Mouse (Mus musculus) heart, postnatal 0 days (tissue): ENCODE measurements around the gene Gjc2.

Experiments used
- CTCF ChIP-seq: IDR thresholded peaks from 2 replicates; pipeline ENCODE4 v1.5.1; 2016; ENCODE audit warnings: antibody characterized with exemption, control low read depth, low read depth
- EP300 ChIP-seq: IDR thresholded peaks from 2 replicates; pipeline ENCODE4 v1.6.1; 2016; ENCODE audit warnings: antibody characterized with exemption, low read depth

GRCm38 (mm10) chr11:59164384-59164783, 18.6 kb downstream of the Gjc2 start:
- TF ChIP-seq CTCF (no peak), EP300 (no peak)
